Mouse (Mus musculus) adrenal gland, postnatal 10 days (tissue): ENCODE data around the gene Col18a1. TPM values are rescaled to one million over a fixed set of nuclear protein-coding genes. Genes with fewer than 3 reads are reported as not detected.
A peak's percentile ranks its signal among the peaks of the same experiment; 100 is the strongest.

ENCODE experiments used
- DNase-seq: peaks from one replicate; pipeline ENCODE4 v3.0.0; 2021; ENCODE audit warnings: mixed read lengths
- total RNA-seq, 2 experiments: library from RNA; stranded (reverse); gene quantifications; 2 replicates each; pipeline ENCODE4 v1.2.3; 2021

Col18a1 gene
- total RNA-seq, 2 experiments from 2014 or later, result 85.2 to 159 TPM

- DNase-seq, result no peak
Measured at GRCm38 (mm10) chr10:77011681-77012080, 154.7 kb downstream of the Col18a1 start.

- DNase-seq, result no peak
Measured at GRCm38 (mm10) chr10:77008698-77009097, 157.7 kb downstream of the Col18a1 start.

- DNase-seq, result peak; percentile 65
Measured at GRCm38 (mm10) chr10:77008109-77008561, 158.2 kb downstream of the Col18a1 start.

- peak; percentile 43 for DNase-seq
Measured at GRCm38 (mm10) chr10:77007433-77008108, 158.8 kb downstream of the Col18a1 start.

- DNase-seq, result peak; percentile 7
Measured at GRCm38 (mm10) chr10:77004936-77005335, 161.4 kb downstream of the Col18a1 start.

Other genes with a start within 250 kb of the Col18a1 start
- 10 to 100 TPM; 35.4 to 48.2 TPM for gene Pcbp3, start 204.7 kb downstream of the Col18a1 start, total RNA-seq
- 10 to 100 TPM; 25.7 TPM for gene Slc19a1, start 134.3 kb downstream of the Col18a1 start, total RNA-seq
- gene Pofut2, start 92.7 kb upstream of the Col18a1 start, total RNA-seq, result 10 to 100 TPM; 66.2 to 68.2 TPM